Mouse (Mus musculus) lung, postnatal 0 days (tissue): Measurements from ENCODE around the gene Spc25.

Experiments used
- CTCF ChIP-seq: IDR thresholded peaks from 2 replicates; pipeline ENCODE4 v1.5.1; 2016; ENCODE audit warnings: antibody characterized with exemption, mild to moderate bottlenecking
- EP300 ChIP-seq: IDR thresholded peaks from 2 replicates; pipeline ENCODE4 v1.6.1; 2016; ENCODE audit warnings: antibody characterized with exemption, mild to moderate bottlenecking, control low read depth

GRCm38 (mm10) chr2:69244924-69245323, 38.9 kb upstream of the Spc25 start:
- TF ChIP-seq CTCF: no peak
- TF ChIP-seq EP300: no peak
